Mouse (Mus musculus) ES-CJ7 (cell line): ENCODE measurements around the gene Ncoa6.
A peak's percentile ranks its signal among the peaks of the same experiment; 100 is the strongest.

Source experiments
- DNase-seq: peaks from one replicate; pipeline ENCODE4 v3.0.0; 2011; ENCODE audit warnings: low read depth, low spot score

Gene Ncoa6

GRCm38 (mm10) chr2:155442916-155443315, 30.8 kb downstream of the Ncoa6 start:
- DNase-seq = no peak

DNA sequence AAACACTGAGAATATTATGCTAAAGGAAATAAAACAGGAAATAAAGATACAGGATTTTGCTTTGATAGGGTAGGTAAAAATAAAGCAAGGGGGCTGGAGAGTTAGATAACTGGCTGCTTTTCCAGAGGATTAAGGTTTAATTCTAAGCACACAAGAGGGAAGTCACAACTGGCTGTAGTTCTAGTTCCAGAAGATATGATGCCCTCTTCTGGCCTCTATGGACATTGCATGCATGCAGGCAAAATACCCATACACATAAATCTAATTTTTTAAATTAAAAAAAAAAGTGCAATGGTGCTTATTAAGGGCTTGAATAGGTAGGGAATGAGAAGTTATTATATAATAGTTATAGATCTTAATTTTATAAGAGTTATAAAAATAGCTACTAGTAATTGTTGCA, 37.2 kb downstream of the Ncoa6 start:
- peak; percentile 16 for DNase-seq

GRCm38 (mm10) chr2:155420911-155421310, 52.8 kb downstream of the Ncoa6 start:
- no peak for DNase-seq

- no peak for DNase-seq
These were observed 69.1 kb downstream of the Ncoa6 start for GRCm38 (mm10) chr2:155404635-155405034.

- DNase-seq = no peak
These were observed 71.8 kb downstream of the Ncoa6 start for GRCm38 (mm10) chr2:155401926-155402325.

DNA sequence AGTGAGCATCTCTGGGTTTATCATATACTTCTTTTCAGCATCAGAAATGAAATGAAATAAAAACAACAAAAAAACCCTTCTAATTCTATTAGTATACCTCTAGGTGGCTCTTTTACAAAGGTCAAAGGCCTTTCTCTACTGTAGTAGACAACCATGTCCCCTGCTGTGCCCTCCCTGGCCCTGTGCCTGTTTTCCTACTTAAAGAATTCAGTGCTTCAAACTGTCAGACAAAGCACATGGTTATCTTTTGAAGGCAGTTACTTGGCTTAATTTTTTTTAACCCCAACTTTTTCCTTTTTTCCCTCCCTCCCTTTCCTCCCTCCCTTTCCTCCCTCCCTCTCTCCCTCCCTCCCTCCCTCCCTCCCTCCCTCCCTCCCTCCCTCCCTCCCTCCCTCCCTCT, 73.4 kb downstream of the Ncoa6 start:
- DNase-seq = no peak

- no peak for DNase-seq
These were observed 79.1 kb downstream of the Ncoa6 start for GRCm38 (mm10) chr2:155394586-155394985.

- no peak for DNase-seq
These were observed 85.1 kb downstream of the Ncoa6 start for GRCm38 (mm10) chr2:155388573-155388972.

- no peak for DNase-seq
These were observed 86.6 kb downstream of the Ncoa6 start for GRCm38 (mm10) chr2:155387052-155387451.

GRCm38 (mm10) chr2:155386534-155386899, 87.2 kb downstream of the Ncoa6 start:
- DNase-seq = no peak

DNA sequence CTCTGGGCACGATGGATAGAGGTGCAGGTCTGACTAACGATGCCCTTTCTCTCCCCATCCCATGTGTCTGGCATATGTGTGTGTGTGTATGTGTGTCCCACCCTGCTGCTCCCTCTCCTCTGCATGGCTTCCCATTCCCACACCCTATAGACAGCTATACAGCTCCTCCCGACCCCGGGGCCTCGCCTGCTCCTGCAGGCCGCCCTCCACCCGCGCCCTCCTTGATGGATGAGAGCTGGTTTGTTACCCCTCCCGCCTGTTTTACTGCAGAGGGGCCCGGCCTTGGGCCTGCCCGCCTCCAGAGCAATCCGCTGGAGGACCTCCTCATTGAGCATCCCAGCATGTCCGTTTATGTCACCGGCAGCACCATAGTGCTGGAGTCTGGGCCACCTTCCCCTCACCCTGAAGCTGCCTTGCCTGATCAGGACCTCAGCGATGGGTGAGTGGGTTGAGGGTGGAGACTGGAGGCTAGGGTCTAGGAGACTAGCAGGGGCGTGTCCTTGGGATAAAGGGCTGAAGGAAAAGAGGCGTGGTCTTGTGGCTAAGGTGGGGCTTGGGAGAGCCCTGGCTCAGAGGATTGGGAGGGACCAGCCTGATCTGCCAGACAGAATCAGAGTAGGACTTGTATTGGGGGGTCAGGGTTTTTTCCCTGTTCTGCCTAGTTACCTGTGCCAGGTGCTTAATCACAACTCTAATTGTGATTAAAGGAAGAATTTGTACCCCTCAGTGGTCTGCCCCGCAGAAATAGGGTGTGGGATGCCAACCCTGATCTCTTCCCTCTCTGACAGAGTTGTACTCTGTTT, 87.8 kb downstream of the Ncoa6 start:
- DNase-seq = no peak

- peak; percentile 93 for DNase-seq
These were observed 88.6 kb downstream of the Ncoa6 start for GRCm38 (mm10) chr2:155385090-155385489.

GRCm38 (mm10) chr2:155382791-155383438, 90.8 kb downstream of the Ncoa6 start:
- DNase-seq = no peak

DNA sequence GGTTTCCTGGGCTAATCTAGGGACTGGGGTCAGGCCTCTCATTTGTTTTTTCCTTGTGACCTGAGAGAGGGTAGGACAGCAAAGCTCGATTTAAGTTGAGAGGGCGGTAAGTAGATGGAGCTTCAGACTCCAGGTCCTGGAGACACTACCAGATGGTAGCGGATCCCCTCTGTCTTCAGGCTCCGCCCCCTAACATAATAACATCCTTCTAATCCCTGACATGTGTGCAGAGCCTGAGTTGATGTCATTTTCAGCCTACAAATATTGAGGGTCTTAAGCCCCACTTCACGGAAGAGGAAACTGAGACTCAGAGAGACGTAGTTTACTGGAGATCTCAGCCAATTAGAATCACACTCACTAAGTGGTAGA, 91.4 kb downstream of the Ncoa6 start:
- no peak for DNase-seq

DNA sequence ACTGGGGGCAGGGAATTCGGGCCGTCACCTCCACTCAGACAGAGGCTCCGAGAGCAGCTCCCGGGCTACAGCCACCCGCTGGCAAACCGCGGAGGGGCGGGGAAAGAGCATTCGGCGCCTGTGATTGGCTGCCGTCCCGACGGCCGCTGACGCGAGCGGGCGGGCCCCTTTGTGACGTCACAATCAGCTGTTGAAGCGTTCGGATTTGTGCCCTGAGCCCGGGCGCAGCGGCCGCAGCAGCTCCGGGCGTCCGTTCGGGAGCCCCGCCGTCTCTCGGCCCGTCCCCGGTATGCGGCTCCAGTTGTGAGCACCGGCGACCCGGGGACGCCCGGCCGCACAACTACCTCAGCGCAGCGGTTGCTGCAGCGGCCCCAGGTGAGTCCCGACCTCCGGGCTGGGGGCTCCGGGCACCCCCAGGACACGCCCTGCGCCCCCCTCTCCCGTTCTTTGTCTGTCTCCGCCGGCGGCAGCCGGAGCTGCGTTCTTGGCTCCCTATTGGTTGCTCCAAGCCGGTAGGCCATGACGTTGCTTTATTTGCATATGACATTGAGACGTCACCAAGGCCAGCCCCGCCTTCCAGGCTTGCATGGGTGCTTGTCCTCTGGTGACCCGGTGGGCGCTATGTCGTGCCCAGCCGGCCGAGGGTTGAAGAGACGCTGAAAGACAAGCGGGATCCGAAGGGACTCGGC, 91.9 kb downstream of the Ncoa6 start:
- peak; percentile 94 for DNase-seq

DNA sequence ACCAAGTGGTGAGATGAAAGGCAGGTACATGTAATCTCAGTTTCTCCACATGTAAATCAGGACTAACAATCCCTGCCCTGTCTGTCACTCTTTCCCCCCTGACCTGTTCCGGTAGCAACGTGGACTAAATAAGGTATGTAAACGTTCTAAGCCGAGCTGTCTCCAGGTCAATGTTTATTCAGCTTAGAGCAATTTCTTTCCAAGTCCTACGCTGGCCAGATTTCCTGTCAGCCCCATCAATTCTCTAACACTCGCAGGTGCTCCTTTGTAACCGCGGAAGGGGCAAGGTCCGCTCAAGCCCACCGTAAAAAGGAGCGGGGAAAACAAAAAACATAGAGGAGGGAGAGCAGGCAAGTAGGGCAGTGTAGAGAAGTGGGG, 92.6 kb downstream of the Ncoa6 start:
- DNase-seq = no peak

GRCm38 (mm10) chr2:155380261-155381059, 93.2 kb downstream of the Ncoa6 start, which contains the start of gene Trp53inp2:
Gene Trp53inp2 (plus strand): TSS chr2:155381059.
- no peak for DNase-seq

GRCm38 (mm10) chr2:155376191-155376590, 97.5 kb downstream of the Ncoa6 start:
- no peak for DNase-seq

DNA sequence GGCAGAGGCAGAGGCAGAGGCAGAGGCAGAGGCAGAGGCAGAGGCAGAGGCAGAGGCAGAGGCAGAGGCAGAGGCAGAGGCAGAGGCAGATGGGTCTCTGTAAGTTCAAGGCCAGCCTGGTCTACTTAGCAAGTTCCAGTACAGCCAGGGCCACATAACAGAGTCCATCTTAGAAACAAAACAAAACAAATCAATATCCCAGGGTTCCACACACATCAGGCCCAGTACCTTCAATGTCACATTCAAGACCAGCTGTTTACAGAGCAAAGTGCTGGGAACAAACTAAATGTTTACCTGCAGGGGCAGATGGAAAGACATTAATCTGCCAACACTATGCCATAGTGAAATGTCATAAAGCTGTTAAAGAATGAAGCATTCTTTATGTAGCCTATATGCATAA, 99.2 kb downstream of the Ncoa6 start:
- no peak for DNase-seq

DNA sequence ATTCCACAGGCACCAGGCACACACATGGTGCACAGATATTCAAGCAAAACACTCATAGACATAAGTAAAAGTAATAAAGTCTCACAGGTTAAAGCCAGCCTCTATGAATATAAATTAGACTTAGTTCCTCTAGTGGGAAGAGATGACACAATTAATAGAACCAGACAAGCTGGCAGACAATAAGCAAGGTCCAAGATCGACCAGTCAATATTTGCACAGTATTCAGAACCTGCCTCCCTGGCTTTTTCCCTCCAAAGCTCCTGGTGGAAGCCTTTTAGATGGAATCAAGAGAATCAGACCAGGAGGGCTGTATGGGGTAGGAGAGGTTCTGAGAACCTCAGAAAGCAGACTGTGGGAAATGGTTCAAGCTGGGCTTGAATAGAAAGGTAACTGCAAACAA, 99.8 kb downstream of the Ncoa6 start:
- DNase-seq = no peak

DNA sequence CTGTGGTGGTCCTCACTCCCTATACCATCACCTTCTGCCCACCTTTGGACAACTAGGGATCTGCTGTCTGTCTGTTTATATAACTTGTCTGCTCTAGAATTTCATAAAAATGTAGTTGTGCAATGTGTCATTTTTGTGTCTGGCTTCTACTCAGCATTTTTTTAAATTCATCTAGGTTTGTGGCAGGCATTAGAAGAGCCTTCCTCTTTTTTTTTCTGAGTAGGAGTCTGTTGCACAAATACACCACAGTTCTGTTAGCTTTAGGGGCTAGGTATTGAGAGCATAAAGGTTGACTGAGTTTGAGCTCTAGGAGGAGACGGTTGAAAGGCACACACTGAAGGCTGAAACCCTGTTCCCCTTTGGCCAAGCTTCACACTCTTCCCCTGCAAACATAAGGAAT, 100.4 kb downstream of the Ncoa6 start:
- DNase-seq = no peak

- no peak for DNase-seq
These were observed 101.2 kb downstream of the Ncoa6 start for GRCm38 (mm10) chr2:155372451-155372850.
